Mouse (Mus musculus) liver, postnatal 0 days (tissue): ENCODE measurements around the gene Nt5c3.

Experiments used
- CTCF ChIP-seq: sonication (generic); IDR thresholded peaks from 2 replicates; pipeline ENCODE4 v1.5.1; 2016; ENCODE audit warnings: antibody characterized with exemption, low read depth
- EP300 ChIP-seq: IDR thresholded peaks from 2 replicates; pipeline ENCODE4 v1.6.1; 2016; ENCODE audit warnings: antibody characterized with exemption, low read depth, mild to moderate bottlenecking

GRCm38 (mm10) chr6:56856748-56857147 lies 67.0 kb downstream of the Nt5c3 start:
- no peak for TF ChIP-seq EP300
- TF ChIP-seq CTCF = no peak
